Mouse (Mus musculus): ENCODE results near the gene Gna14. TPM values are rescaled to one million over a fixed set of nuclear protein-coding genes. Genes with fewer than 3 reads are reported as not detected.

Gene Gna14
- polyA plus RNA-seq, 1 experiment, result not detected

DNA sequence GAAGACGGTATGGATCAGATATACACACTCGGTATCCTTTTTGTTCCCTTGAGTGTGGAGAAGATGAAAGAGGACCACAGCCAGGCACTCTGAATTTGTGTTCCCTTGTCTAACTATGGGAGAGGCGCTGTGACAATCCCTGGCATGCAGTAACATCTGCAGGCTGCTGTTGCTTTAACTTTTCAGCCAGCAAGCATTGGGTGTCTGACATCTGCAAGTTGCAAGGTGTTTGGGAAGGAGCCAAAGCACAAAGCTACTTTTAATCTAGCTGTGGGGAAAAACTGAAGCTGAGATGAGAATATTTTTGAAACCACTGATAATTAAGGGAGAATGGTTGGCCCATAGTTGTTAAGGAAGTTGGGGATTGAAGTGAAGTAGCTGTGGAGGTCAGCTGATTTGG is 83.0 kb downstream of the Gna14 start:
- H3K27ac ChIP-seq (replicated peaks; ENCODE audit: low read depth, low read length), result no peak overlapping the region
- no peaks in the 10 kb centered on the region for H3K4me1 ChIP-seq (ENCODE audit: control insufficient read depth, insufficient read depth, insufficient read length, low read length)
- H3K4me3 ChIP-seq (ENCODE audit: insufficient read depth, low read depth, low read length), result no peak overlapping the region

DNA sequence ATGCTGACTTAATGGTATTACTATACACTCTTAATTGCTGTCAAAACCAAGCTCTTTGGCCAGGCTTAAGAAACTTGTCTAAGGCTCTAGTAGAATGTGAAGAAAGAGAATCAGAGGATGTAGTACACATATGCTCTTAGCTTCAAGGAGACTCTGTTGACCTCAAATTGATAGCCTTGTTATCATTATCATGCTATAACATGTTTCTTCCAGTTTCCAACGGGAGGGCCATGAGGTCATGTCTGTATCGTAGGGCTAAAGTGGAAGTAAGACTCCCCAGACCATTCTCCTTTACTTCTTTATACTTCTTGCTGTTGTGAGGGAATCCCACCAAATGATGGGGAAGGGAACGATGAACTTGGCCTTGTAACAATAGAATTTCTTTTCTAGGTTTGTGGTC is 85.0 kb downstream of the Gna14 start:
- Histone ChIP-seq H3K4me3 (ENCODE audit: insufficient read depth, low read depth, low read length) (no peak overlapping the region), H3K27ac (replicated peaks; ENCODE audit: low read depth, low read length) (no peak overlapping the region), H3K4me1 (ENCODE audit: control insufficient read depth, insufficient read depth, insufficient read length, low read length) (no peaks in the 10 kb centered on the region)

DNA sequence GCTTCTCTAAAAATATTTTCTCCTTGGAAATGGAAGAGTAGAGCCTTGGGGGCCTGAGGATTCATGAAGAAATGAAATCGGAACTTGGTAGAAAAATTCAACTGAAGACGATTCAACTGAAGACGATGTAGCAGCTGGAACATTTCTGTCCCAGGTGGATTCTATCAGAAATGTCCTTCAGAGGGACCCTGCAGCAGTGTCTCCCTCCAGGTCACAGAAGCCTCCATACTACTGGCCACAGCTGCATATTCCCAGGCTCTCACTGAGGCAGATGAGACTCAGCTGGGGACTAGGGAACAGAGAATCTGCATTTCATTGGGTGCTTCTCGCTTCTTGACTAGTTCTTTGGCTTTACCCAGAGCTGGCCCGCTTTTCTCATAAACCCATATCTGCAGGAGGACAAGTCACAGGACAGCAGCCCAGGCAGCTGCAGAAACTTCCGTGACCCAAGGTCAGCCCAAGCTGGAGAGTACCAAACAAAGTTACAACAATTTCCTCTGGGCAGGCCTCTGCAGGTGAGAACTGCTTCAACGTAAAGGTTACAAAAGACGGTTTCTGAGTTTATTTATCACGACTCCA is 90.8 kb downstream of the Gna14 start:
- no peaks in the 10 kb centered on the region for H3K4me1 ChIP-seq (ENCODE audit: control insufficient read depth, insufficient read depth, insufficient read length, low read length)
- no peak overlapping the region for H3K27ac ChIP-seq (replicated peaks; ENCODE audit: low read depth, low read length)
- H3K4me3 ChIP-seq (ENCODE audit: insufficient read depth, low read depth, low read length), result no peak overlapping the region

- no peak overlapping the region for H3K4me3 ChIP-seq (ENCODE audit: insufficient read depth, low read depth, low read length)
- no peak overlapping the region for H3K27ac ChIP-seq (replicated peaks; ENCODE audit: low read depth, low read length)
These were observed 91.5 kb downstream of the Gna14 start for GRCm38 (mm10) chr19:16527031-16527430.

DNA sequence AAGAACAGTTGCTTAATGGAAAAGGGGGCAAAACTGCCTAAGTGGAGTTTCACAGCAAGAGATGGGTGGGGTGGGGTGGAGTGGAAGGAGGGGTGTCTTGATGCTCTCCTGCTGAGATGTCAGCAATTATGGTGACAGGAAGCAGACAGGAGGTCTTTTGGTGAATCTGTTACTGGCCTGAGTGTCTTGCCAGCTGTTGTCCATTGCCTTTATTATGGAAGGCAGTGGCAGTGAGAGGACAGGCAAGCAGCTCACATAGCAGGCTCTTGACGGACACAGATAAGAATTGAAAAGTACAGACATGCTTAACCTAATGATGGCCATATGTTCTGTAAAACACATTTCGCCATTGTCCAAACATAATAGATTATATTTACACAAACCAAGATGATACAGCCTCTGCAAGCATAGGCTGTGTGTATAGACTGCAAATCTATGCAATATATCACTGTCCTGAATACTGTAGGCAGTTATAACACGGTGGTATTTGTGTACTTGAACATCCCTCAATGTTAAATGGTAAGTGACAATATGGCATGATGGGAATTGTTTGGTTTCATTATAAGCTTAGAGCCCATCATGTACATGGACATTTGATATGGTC is 92.8 kb downstream of the Gna14 start:
- H3K27ac ChIP-seq (replicated peaks; ENCODE audit: low read depth, low read length), result no peak overlapping the region
- H3K4me1 ChIP-seq (ENCODE audit: control insufficient read depth, insufficient read depth, insufficient read length, low read length), result no peaks in the 10 kb centered on the region
- no peak overlapping the region for H3K4me3 ChIP-seq (ENCODE audit: insufficient read depth, low read depth, low read length)

More at GRCm38 (mm10) chr19:16527031-16527430, 91.5 kb downstream of the Gna14 start:
- no peaks in the 10 kb centered on the region for H3K4me1 ChIP-seq (ENCODE audit: control insufficient read depth, insufficient read depth, insufficient read length, low read length)

DNA sequence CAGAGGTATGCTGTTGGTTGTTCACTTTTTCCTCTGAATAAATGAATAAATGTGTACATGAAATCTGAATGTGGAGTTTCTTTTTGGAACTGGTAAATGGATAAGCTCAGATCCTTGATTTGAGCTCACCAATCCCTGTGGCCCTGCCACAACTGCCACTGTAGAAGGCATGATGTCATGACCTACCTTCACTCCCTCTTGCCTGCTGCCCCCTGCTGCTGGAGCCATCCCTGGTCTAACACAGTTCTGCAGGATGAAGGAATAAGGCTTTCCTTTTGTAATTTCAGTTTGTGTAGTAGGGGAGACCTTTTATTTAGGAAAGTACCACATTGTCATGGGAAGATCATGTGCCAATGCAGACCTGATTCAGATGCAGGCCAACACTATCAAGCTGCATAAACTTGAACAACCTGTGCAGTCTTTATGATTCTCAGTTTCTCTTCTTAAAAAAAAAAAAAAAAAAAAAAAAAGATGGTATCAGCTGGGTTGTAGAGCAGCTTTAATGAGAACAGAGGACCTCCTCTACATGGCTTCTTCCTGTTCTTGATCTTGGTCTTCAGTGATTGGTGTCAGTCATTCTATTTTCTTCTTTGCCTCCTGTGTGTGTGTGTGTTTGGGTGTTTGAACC is 93.8 kb downstream of the Gna14 start:
- H3K4me3 ChIP-seq (ENCODE audit: insufficient read depth, low read depth, low read length), result no peak overlapping the region
- no peaks in the 10 kb centered on the region for H3K4me1 ChIP-seq (ENCODE audit: control insufficient read depth, insufficient read depth, insufficient read length, low read length)
- H3K27ac ChIP-seq (replicated peaks; ENCODE audit: low read depth, low read length), result no peak overlapping the region

GRCm38 (mm10) chr19:16529999-16530398 is 94.4 kb downstream of the Gna14 start:
- H3K4me1 ChIP-seq (ENCODE audit: control insufficient read depth, insufficient read depth, insufficient read length, low read length), result no peaks in the 10 kb centered on the region
- no peak overlapping the region for H3K27ac ChIP-seq (replicated peaks; ENCODE audit: low read depth, low read length)
- H3K4me3 ChIP-seq (ENCODE audit: insufficient read depth, low read depth, low read length), result no peak overlapping the region

DNA sequence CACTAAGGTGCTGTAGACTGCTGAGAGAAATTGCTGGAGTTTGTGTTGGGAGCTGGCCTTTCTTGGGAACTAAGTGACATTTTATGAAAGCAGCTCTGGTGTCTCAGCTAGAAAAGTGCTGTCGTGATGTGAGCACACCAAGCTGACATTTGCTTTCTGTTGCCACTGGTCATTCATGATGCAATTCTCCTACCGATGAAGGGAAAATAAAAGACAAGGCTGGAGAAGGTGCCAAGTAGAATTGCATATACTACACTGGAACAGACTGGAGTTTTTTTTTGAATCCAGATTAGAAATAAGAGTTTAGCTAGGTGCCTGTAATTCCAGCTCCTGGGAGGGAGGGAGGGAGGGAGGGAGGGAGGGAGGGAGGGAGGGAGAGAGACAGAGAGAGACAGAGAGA is 98.7 kb downstream of the Gna14 start:
- no peak overlapping the region for H3K4me3 ChIP-seq (ENCODE audit: insufficient read depth, low read depth, low read length)
- H3K4me1 ChIP-seq (ENCODE audit: control insufficient read depth, insufficient read depth, insufficient read length, low read length), result no peaks in the 10 kb centered on the region
- no peak overlapping the region for H3K27ac ChIP-seq (replicated peaks; ENCODE audit: low read depth, low read length)

DNA sequence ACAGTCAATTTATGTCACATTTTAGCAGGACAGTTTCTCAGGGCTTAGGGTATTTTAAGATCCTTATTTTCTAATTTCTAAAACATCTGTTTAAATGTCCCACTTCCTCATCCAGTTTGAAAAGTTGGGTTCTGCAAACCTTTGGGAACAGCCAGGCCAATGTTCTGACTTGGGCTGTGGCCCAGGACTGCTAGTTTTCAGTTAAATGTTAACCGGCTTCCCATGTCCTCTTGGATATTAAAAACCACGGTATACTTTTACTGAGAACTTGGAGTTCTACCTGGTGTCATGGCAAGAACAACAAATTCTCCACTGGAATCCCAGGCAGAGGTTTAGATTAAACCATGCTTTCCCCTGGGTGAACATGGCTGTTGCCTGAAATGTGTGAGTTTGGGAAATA is 102.9 kb downstream of the Gna14 start:
- H3K27ac ChIP-seq (replicated peaks; ENCODE audit: low read depth, low read length), result no peak overlapping the region
- no peaks in the 10 kb centered on the region for H3K4me1 ChIP-seq (ENCODE audit: control insufficient read depth, insufficient read depth, insufficient read length, low read length)

GRCm38 (mm10) chr19:16543688-16544087 is 108.1 kb downstream of the Gna14 start:
- H3K27ac ChIP-seq (replicated peaks; ENCODE audit: low read depth, low read length), result no peak overlapping the region
- no peaks in the 10 kb centered on the region for H3K4me1 ChIP-seq (ENCODE audit: control insufficient read depth, insufficient read depth, insufficient read length, low read length)
- no peak overlapping the region for H3K4me3 ChIP-seq (ENCODE audit: insufficient read depth, low read depth, low read length)

More for the DNA sequence above, 102.9 kb downstream of the Gna14 start:
- no peak overlapping the region for H3K4me3 ChIP-seq (ENCODE audit: insufficient read depth, low read depth, low read length)

DNA sequence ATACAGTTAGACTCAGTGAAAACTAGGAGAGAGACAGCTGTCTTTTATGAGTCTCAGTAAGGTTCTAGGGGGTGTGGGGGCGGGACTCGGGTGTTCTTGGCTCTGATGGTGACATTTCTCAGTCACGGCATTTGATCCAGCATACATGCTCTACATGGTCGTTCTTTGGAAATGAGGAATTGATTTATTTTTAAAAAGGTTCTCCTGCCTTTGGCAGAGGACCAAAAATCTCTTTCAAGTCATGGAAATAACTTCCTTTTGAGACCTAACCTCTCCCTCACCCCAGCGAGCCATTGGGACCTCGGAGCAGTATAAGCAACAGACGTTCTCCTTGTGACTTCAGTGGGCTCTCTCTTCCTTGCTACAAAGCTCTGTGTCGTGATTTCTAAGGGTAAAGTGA is 121.4 kb downstream of the Gna14 start:
- Histone ChIP-seq H3K4me3 (ENCODE audit: insufficient read depth, low read depth, low read length) (no peak overlapping the region), H3K27ac (replicated peaks; ENCODE audit: low read depth, low read length) (no peak overlapping the region), H3K4me1 (ENCODE audit: control insufficient read depth, insufficient read depth, insufficient read length, low read length) (no peaks in the 10 kb centered on the region)

DNA sequence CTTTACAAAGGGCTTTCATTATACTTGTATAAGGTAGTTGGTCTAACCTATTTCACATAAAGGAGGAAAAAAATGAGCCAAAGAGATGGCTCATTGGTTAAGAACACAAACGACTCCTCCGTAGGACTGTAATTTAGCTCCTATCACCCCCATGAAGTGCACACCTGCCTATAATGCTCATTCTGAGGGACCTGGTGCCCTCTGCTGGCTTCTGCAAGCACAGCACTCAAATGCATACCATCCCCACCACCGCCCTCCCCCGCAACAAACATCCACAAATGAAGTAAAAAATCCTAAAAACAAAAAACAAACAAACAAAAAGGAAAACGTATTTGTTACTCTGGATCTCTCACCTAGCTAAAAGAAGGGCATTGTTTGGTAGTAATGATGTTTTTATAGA is 122.4 kb downstream of the Gna14 start:
- Histone ChIP-seq H3K27ac (replicated peaks; ENCODE audit: low read depth, low read length) (no peak overlapping the region), H3K4me3 (ENCODE audit: insufficient read depth, low read depth, low read length) (no peak overlapping the region), H3K4me1 (ENCODE audit: control insufficient read depth, insufficient read depth, insufficient read length, low read length) (no peaks in the 10 kb centered on the region)

- no peak overlapping the region for H3K4me3 ChIP-seq (ENCODE audit: insufficient read depth, low read depth, low read length)
- no peaks in the 10 kb centered on the region for H3K4me1 ChIP-seq (ENCODE audit: control insufficient read depth, insufficient read depth, insufficient read length, low read length)
- no peak overlapping the region for H3K27ac ChIP-seq (replicated peaks; ENCODE audit: low read depth, low read length)
These were observed 123.0 kb downstream of the Gna14 start for GRCm38 (mm10) chr19:16558570-16558969.

DNA sequence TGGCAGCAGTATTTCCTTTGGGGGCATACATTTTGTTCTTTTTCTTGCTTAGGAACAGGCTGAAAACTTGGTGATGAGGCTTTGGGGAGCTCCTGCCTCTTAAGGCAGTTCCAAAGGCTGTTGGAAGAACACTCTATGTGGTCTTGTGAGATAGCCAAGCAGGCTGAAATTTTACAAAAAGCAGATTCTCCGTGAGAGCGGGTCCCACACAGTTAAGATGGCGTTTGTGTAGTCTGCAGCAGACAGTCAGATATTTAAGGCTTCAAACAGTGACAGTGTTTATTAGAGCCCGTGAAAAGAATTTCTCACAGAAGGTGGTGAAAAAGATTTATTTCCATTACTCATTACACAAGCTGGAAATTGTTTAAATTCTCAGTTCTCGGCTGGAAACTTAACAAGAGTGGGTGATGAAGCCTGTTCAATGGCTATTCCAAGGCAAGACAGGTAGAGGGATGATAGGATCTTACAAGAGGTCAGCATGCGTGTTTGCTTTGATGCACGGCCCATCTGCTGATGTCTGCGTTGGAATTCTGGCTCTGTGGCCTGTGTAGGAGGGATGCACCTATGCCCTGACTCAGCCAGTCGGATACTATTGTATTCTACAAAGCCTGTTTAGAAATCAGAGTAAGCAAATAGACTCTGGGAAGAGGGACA is 123.8 kb downstream of the Gna14 start:
- H3K4me3 ChIP-seq (ENCODE audit: insufficient read depth, low read depth, low read length), result no peak overlapping the region
- H3K4me1 ChIP-seq (ENCODE audit: control insufficient read depth, insufficient read depth, insufficient read length, low read length), result no peaks in the 10 kb centered on the region
- no peak overlapping the region for H3K27ac ChIP-seq (replicated peaks; ENCODE audit: low read depth, low read length)

DNA sequence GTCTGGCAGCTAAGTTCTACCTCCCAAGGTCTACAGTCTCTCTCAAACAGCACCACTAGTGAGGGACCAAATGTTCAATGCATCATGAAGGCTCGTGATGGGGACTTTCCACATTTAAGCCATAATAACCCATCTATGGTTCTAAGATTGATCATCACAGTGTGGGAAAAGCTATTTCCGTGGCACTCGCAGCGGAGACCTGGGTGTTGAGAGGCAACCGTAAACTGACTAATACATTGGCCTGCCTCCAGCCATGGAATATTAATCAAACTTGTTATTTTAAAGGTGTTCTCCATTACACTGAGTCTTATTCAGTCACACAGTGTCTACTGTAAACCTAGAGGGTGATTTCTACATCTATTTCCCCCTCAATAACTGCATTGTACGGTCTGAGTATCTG is 127.1 kb downstream of the Gna14 start:
- H3K4me3 ChIP-seq (ENCODE audit: insufficient read depth, low read depth, low read length), result no peak overlapping the region
- no peaks in the 10 kb centered on the region for H3K4me1 ChIP-seq (ENCODE audit: control insufficient read depth, insufficient read depth, insufficient read length, low read length)
- H3K27ac ChIP-seq (replicated peaks; ENCODE audit: low read depth, low read length), result no peak overlapping the region

- Histone ChIP-seq H3K4me3 (ENCODE audit: insufficient read depth, low read depth, low read length) (no peak overlapping the region), H3K27ac (replicated peaks; ENCODE audit: low read depth, low read length) (no peak overlapping the region), H3K4me1 (ENCODE audit: control insufficient read depth, insufficient read depth, insufficient read length, low read length) (no peaks in the 10 kb centered on the region)
These were observed 141.2 kb downstream of the Gna14 start for GRCm38 (mm10) chr19:16576790-16577189.

All from brown adipose tissue, adult 24 weeks (tissue).